Mouse (Mus musculus) C2C12 (cell line): Measurements from ENCODE around the gene Igsf3. TPM values are rescaled to one million over a fixed set of nuclear protein-coding genes. Genes with fewer than 3 reads are reported as not detected.

Experiments
- H3K27me3 ChIP-seq: one replicate; pipeline ENCODE4 v1.6.1; 2011; ENCODE audit not compliant: control insufficient read depth, insufficient read depth, insufficient read length
- H3K36me3 ChIP-seq: one replicate; pipeline ENCODE4 v1.6.1; 2011; ENCODE audit not compliant: control insufficient read depth, insufficient read depth
- H3K4me3 ChIP-seq: one replicate; pipeline ENCODE4 v1.5.1; 2011; ENCODE audit warnings: mild to moderate bottlenecking, control low read depth; ENCODE audit not compliant: poor library complexity, insufficient read depth, severe bottlenecking
- H3K79me2 ChIP-seq: one replicate; pipeline ENCODE4 v1.6.1; 2011; ENCODE audit not compliant: control insufficient read depth, insufficient read depth
- H3K79me3 ChIP-seq: one replicate; pipeline ENCODE4 v1.6.1; 2011; ENCODE audit warnings: low read depth, control low read depth
- H3ac ChIP-seq: one replicate; pipeline ENCODE3; 2011; ENCODE audit warnings: low read depth; ENCODE audit not compliant: control insufficient read depth, insufficient read length
- CEBPB ChIP-seq: IDR thresholded peaks from one replicate; pipeline ENCODE4 v1.6.1; 2011; ENCODE audit warnings: low read depth, mild to moderate bottlenecking, control low read depth, moderate library complexity
- CTCF ChIP-seq: IDR thresholded peaks from one replicate; pipeline ENCODE4 v1.5.1; 2011; ENCODE audit not compliant: control insufficient read depth, insufficient read depth, insufficient read length
- FOSL1 ChIP-seq: IDR thresholded peaks from one replicate; pipeline ENCODE4 v1.8.0; 2011; ENCODE audit warnings: mild to moderate bottlenecking, low read length; ENCODE audit not compliant: poor library complexity, insufficient read depth, severe bottlenecking
- MAX ChIP-seq: IDR thresholded peaks from one replicate; pipeline ENCODE4 v1.6.1; 2011; ENCODE audit warnings: mild to moderate bottlenecking, control low read depth
- MYOD1 ChIP-seq: IDR thresholded peaks from one replicate; pipeline ENCODE4 v1.6.1; 2011; ENCODE audit warnings: low read depth; ENCODE audit not compliant: control insufficient read depth, insufficient read length
- MYOG ChIP-seq: IDR thresholded peaks from one replicate; pipeline ENCODE4 v1.6.1; 2011; ENCODE audit not compliant: control insufficient read depth, insufficient read length; ENCODE audit errors: extremely low read depth
- USF1 ChIP-seq: IDR thresholded peaks from one replicate; pipeline ENCODE4 v1.6.1; 2011; ENCODE audit warnings: low read depth, mild to moderate bottlenecking, control low read depth, moderate library complexity
- polyA plus RNA-seq: library from polyadenylated mRNA; unstranded; fragments of >200 nt; fragmentation: generic; extraction: Trizol; gene quantifications from one replicate; pipeline ENCODE4 v1.2.1, GENCODE M21; 2012; ENCODE audit warnings: missing spikeins

Igsf3 gene
- polyA plus RNA-seq, 1 experiment: 4.0 TPM

- TF ChIP-seq MYOG (no peak), CEBPB (no peak), CTCF (no peak), FOSL1 (no peak), MAX (no peak), USF1 (no peak), MYOD1 (no peak)
- no peak overlapping the region for H3K4me3 ChIP-seq
Observed at GRCm38 (mm10) chr3:101387849-101388248, 11.0 kb downstream of the Igsf3 start.

GRCm38 (mm10) chr3:101389566-101389965 is 12.7 kb downstream of the Igsf3 start:
- Histone ChIP-seq H3K79me3 (no peaks in the 10 kb centered on the region), H3K4me3 (no peak overlapping the region), H3K79me2 (no peaks in the 10 kb centered on the region), H3ac (no peak overlapping the region), H3K27me3 (no peaks in the 10 kb centered on the region), H3K36me3 (no peaks in the 10 kb centered on the region)
- TF ChIP-seq CEBPB (no peak), CTCF (no peak), MAX (no peak), MYOD1 (no peak), FOSL1 (no peak), USF1 (no peak), MYOG (no peak)

More at GRCm38 (mm10) chr3:101387849-101388248, 11.0 kb downstream of the Igsf3 start:
- Histone ChIP-seq H3K79me3 (no peaks in the 10 kb centered on the region), H3ac (no peak overlapping the region), H3K36me3 (no peaks in the 10 kb centered on the region), H3K79me2 (no peaks in the 10 kb centered on the region), H3K27me3 (no peaks in the 10 kb centered on the region)

GRCm38 (mm10) chr3:101390472-101390871 is 13.6 kb downstream of the Igsf3 start:
- Histone ChIP-seq H3K79me3 (no peaks in the 10 kb centered on the region), H3K36me3 (no peaks in the 10 kb centered on the region), H3K4me3 (no peak overlapping the region), H3K79me2 (no peaks in the 10 kb centered on the region), H3K27me3 (no peaks in the 10 kb centered on the region), H3ac (no peak overlapping the region)
- TF ChIP-seq CEBPB (no peak), MAX (no peak), MYOG (no peak), CTCF (no peak), USF1 (no peak), FOSL1 (no peak), MYOD1 (no peak)

GRCm38 (mm10) chr3:101391991-101392390 is 15.1 kb downstream of the Igsf3 start:
- no peaks in the 10 kb centered on the region for H3K79me3 ChIP-seq
- no peaks in the 10 kb centered on the region for H3K79me2 ChIP-seq
- H3K27me3 ChIP-seq: no peaks in the 10 kb centered on the region
- no peak overlapping the region for H3ac ChIP-seq
- H3K4me3 ChIP-seq: no peak overlapping the region
- no peaks in the 10 kb centered on the region for H3K36me3 ChIP-seq
- no peak for TF ChIP-seq MYOD1
- no peak for TF ChIP-seq FOSL1
- TF ChIP-seq CTCF: no peak
- no peak for TF ChIP-seq MYOG
- TF ChIP-seq CEBPB: no peak
- TF ChIP-seq MAX: no peak
- no peak for TF ChIP-seq USF1

GRCm38 (mm10) chr3:101393103-101393644 is 16.3 kb downstream of the Igsf3 start:
- no peaks in the 10 kb centered on the region for H3K36me3 ChIP-seq
- H3K79me2 ChIP-seq: no peaks in the 10 kb centered on the region
- H3K79me3 ChIP-seq: no peaks in the 10 kb centered on the region
- TF ChIP-seq USF1 (no peak), MYOD1 (no peak), CEBPB (no peak), MYOG (no peak), MAX (no peak), FOSL1 (no peak), CTCF (no peak)
- H3K4me3 ChIP-seq: no peak overlapping the region
- H3ac ChIP-seq: no peak overlapping the region
- no peaks in the 10 kb centered on the region for H3K27me3 ChIP-seq

- Histone ChIP-seq H3ac (no peak overlapping the region), H3K27me3 (no peaks in the 10 kb centered on the region), H3K4me3 (no peak overlapping the region), H3K79me3 (no peaks in the 10 kb centered on the region), H3K36me3 (no peaks in the 10 kb centered on the region), H3K79me2 (no peaks in the 10 kb centered on the region)
- TF ChIP-seq CTCF (no peak), CEBPB (no peak), MAX (no peak), MYOG (no peak), USF1 (no peak), FOSL1 (no peak), MYOD1 (no peak)
Observed at GRCm38 (mm10) chr3:101393659-101394539, 17.0 kb downstream of the Igsf3 start.
